Mouse (Mus musculus): ENCODE data around the gene Ntm. TPM values are rescaled to one million over a fixed set of nuclear protein-coding genes. Genes with fewer than 3 reads are reported as not detected.

Gene Ntm
- polyA plus RNA-seq, 1 experiment from 2014 or later, result 20.7 TPM

DNA sequence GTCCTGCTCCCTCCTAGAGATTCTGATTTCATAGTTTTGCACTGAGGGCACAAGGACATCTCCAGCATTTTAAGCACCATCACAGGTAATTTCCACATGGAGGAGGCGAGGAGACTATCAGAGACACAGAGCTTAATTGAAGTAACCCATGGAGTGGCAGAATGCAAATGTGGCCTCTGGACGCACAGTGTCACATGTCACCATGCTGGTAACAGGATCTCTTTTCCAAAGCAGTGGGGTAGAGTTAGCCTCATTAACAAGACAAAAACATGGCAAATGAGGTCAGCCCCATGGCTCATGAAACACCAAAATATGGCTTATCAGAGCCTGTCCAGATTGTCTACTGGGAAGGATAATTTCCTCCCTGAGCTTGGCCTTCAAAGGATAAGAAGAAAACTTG lies 268.8 kb downstream of the Ntm start:
- H3K36me3 ChIP-seq, result no peaks in the 10 kb centered on the region
- H3K27ac ChIP-seq, result no peak overlapping the region
- no peaks in the 10 kb centered on the region for H3K27me3 ChIP-seq (ENCODE audit: insufficient read depth, poor library complexity, severe bottlenecking)
- no peak overlapping the region for H3K4me3 ChIP-seq
- H3K4me1 ChIP-seq, result 0 out of 2 replicates have a peak, but pooled peaks cover 4% of the 10 kb centered on the region
- no peaks in the 10 kb centered on the region for H3K9me3 ChIP-seq
- 53% methylated on average over 2 of the region's 2 CpGs for WGBS
- no peak for DNase-seq (ENCODE audit: low spot score)

GRCm38 (mm10) chr9:29691186-29691855 lies 271.6 kb downstream of the Ntm start:
- Histone ChIP-seq H3K36me3 (no peaks in the 10 kb centered on the region), H3K4me1 (peaks cover 9% of the 10 kb centered on the region; the same call in 1 of the 2 replicates), H3K27me3 (ENCODE audit: insufficient read depth, poor library complexity, severe bottlenecking) (no peaks in the 10 kb centered on the region), H3K27ac (no peak overlapping the region), H3K4me3 (no peak overlapping the region), H3K9me3 (no peaks in the 10 kb centered on the region)
- no peak for DNase-seq (ENCODE audit: low spot score)
- WGBS, result 85% methylated on average over 5 of the region's 5 CpGs

DNA sequence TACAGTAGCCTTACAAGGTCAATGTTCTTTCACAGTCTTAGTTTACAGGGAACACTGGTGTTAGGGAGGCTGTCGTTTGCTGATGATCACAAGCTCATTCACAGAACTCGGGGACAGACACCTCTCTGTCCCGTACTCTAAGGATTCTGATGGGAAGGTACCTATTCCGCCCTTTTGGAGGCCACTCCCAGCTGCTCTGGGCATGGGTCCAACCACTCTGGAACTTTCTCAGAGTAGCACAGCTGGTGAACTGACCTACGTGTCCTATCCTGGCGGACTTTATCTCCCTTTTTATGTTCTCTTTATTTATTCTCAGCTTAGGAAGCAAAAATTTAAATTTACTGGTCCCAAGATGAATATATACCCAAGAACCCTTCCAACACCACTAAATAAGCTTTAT lies 280.7 kb downstream of the Ntm start:
- H3K27ac ChIP-seq, result no peak overlapping the region
- WGBS, result 84% methylated on average over 6 of the region's 6 CpGs
- DNase-seq (ENCODE audit: low spot score), result no peak
- H3K9me3 ChIP-seq, result no peaks in the 10 kb centered on the region
- H3K36me3 ChIP-seq, result no peaks in the 10 kb centered on the region
- H3K4me3 ChIP-seq, result no peak overlapping the region
- H3K27me3 ChIP-seq (ENCODE audit: insufficient read depth, poor library complexity, severe bottlenecking), result no peaks in the 10 kb centered on the region
- peaks cover 5% of the 10 kb centered on the region for H3K4me1 ChIP-seq

- H3K4me1 ChIP-seq, result no peaks in the 10 kb centered on the region; the same call in 1 of the 2 replicates
- no peak overlapping the region for H3K27ac ChIP-seq
- 10% methylated on average over 5 of the region's 5 CpGs for WGBS
- H3K27me3 ChIP-seq (ENCODE audit: insufficient read depth, poor library complexity, severe bottlenecking), result no peaks in the 10 kb centered on the region
- no peak overlapping the region for H3K4me3 ChIP-seq
- H3K36me3 ChIP-seq, result no peaks in the 10 kb centered on the region
- no peaks in the 10 kb centered on the region for H3K9me3 ChIP-seq
- no peak for DNase-seq (ENCODE audit: low spot score)
Measured at GRCm38 (mm10) chr9:29680677-29681076, 282.3 kb downstream of the Ntm start.

- WGBS, result 59% methylated on average over 8 of the region's 8 CpGs
- Histone ChIP-seq H3K4me1 (0 out of 2 replicates have a peak, but pooled peaks cover 2% of the 10 kb centered on the region), H3K4me3 (no peak overlapping the region), H3K27me3 (ENCODE audit: insufficient read depth, poor library complexity, severe bottlenecking) (0 out of 2 replicates have a peak, but pooled peaks cover 3% of the 10 kb centered on the region), H3K9me3 (no peaks in the 10 kb centered on the region), H3K27ac (no peak overlapping the region), H3K36me3 (no peaks in the 10 kb centered on the region)
- DNase-seq (ENCODE audit: low spot score), result no peak
Measured at GRCm38 (mm10) chr9:29673911-29674310, 289.0 kb downstream of the Ntm start.

DNA sequence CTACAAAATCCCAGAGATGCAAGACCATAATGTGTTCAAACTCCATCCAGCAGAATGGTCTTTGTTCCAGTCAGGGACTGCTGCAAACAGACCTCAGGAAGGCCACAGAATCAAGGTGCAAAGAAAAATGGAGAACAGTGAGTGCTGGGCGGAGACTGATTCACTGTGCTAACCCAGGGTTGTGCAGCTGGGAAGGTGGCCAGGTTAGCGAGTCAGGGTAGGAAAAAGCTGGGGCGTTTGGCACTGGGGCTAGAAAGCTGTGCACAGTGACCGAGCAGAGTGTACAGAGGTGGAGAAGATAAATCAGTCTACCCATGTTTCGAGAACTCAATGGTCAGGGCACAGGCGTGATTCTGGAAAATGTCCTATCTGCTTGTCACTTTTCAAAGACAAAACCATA lies 291.1 kb downstream of the Ntm start:
- no peak overlapping the region for H3K4me3 ChIP-seq
- no peaks in the 10 kb centered on the region for H3K9me3 ChIP-seq
- no peak overlapping the region for H3K27ac ChIP-seq
- DNase-seq (ENCODE audit: low spot score), result no peak
- H3K27me3 ChIP-seq (ENCODE audit: insufficient read depth, poor library complexity, severe bottlenecking), result 0 out of 2 replicates have a peak, but pooled peaks cover 3% of the 10 kb centered on the region
- H3K36me3 ChIP-seq, result no peaks in the 10 kb centered on the region
- 0 out of 2 replicates have a peak, but pooled peaks cover 2% of the 10 kb centered on the region for H3K4me1 ChIP-seq
- WGBS, result 75% methylated on average over 6 of the region's 6 CpGs

DNA sequence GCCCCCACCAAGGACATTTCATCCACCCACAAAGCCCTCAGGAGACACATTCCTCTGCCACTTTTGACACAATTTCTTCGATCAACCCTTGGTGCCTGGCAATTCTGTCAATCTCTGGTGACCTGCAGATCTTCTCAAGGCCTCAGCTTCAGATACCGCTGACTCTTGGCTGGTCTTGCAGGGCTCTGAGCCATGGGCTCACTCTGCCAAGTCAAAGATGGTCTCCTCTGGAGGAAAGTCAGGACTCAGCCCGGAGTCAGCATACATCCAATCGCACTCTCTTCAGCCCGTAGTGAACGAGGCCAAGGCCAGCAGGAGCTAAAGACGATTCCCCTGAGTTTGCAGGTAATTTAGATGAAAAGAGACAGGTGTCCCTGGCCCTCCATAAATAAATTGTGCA lies 299.7 kb downstream of the Ntm start:
- no peak for DNase-seq (ENCODE audit: low spot score)
- Histone ChIP-seq H3K27ac (no peak overlapping the region), H3K4me3 (no peak overlapping the region), H3K27me3 (ENCODE audit: insufficient read depth, poor library complexity, severe bottlenecking) (no peaks in the 10 kb centered on the region; the same call in 1 of the 2 replicates), H3K36me3 (no peaks in the 10 kb centered on the region), H3K9me3 (no peaks in the 10 kb centered on the region), H3K4me1 (no peaks in the 10 kb centered on the region)
- WGBS, result 78% methylated on average over 7 of the region's 7 CpGs

DNA sequence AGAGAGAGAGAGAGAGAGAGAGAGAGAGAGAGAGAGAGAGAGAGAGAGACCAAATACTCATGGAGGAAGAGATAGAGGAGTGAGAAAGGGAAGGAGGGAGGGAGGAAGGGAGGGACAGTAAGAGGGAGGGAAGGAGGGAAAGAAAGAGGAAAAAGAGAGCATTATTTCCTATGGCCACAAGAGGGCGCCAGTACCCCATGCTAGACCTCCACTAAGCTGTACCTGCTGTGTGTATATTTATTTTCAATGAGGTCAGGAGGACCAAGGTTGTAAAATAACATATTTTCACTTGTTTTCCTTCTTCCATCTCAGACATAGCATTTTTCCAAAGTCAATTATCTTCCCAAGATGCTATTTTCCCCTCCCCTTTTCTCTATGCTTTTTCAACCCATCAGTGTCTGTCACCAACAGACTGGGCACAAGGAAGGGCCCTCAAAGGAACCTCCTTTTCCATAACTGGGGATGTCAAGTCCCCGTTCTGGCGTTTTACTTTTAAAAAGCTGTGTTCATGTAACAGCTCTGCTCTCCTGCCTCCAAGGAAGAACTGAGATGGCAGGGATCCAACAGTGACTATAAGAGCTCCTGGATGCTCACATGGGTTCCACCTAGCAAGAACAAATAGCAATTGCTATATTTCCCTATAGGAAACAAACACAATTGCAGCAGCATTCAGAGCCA lies 301.3 kb downstream of the Ntm start:
- H3K27ac ChIP-seq, result no peak overlapping the region
- no peak for DNase-seq (ENCODE audit: low spot score)
- H3K4me1 ChIP-seq, result peaks cover 5% of the 10 kb centered on the region; the same call in 1 of the 2 replicates
- no peak overlapping the region for H3K4me3 ChIP-seq
- H3K9me3 ChIP-seq, result no peaks in the 10 kb centered on the region
- no peaks in the 10 kb centered on the region; the same call in 1 of the 2 replicates for H3K27me3 ChIP-seq (ENCODE audit: insufficient read depth, poor library complexity, severe bottlenecking)
- H3K36me3 ChIP-seq, result no peaks in the 10 kb centered on the region
- 9% methylated on average over 3 of the region's 3 CpGs for WGBS

- Histone ChIP-seq H3K27me3 (ENCODE audit: insufficient read depth, poor library complexity, severe bottlenecking) (no peaks in the 10 kb centered on the region; the same call in 1 of the 2 replicates), H3K36me3 (no peaks in the 10 kb centered on the region), H3K4me1 (peaks cover 5% of the 10 kb centered on the region; the same call in 1 of the 2 replicates), H3K27ac (no peak overlapping the region), H3K4me3 (no peak overlapping the region), H3K9me3 (no peaks in the 10 kb centered on the region)
- DNase-seq (ENCODE audit: low spot score), result no peak
- WGBS, result 43% methylated on average over 3 of the region's 3 CpGs
Measured at GRCm38 (mm10) chr9:29660059-29660613, 302.8 kb downstream of the Ntm start.

DNA sequence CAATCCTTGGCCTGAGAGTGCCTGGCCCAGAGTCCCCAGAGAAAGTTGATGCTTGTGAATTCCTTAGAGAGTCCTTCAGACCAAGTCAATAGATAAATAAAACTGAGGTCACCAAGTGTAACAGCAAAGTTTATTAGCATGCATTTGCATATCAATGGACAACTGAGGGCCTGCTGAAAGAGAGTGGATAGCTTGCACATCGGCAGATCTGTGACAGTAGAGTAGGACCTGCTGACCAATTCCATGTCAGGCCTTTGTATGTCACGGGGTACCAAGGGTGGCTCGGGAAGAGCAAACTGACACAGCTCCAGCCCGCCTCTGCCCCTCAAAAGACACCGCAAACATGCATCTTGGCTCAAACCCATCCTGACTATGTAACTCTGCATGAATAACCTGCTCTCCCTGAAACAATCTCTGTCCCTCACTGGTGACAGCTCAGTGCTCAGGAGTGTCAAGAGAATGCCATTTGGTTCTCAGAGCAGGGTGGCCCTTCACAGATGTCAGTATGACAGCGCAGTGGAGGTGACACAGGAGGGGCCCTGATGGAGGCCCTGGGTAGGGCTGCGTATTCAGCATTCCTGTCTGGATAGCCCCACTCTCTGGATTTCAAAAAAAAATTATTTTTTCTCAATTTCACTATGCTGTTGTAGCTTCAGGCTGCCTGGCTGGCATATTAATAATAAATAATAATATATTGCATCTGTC lies 305.0 kb downstream of the Ntm start:
- no peak for DNase-seq (ENCODE audit: low spot score)
- H3K27me3 ChIP-seq (ENCODE audit: insufficient read depth, poor library complexity, severe bottlenecking), result peaks cover 4% of the 10 kb centered on the region; the same call in 1 of the 2 replicates
- H3K36me3 ChIP-seq, result no peaks in the 10 kb centered on the region
- WGBS, result 59% methylated on average over 7 of the region's 7 CpGs
- H3K9me3 ChIP-seq, result no peaks in the 10 kb centered on the region
- no peak overlapping the region for H3K27ac ChIP-seq
- H3K4me1 ChIP-seq, result peaks cover 8% of the 10 kb centered on the region; the same call in 1 of the 2 replicates
- H3K4me3 ChIP-seq, result no peak overlapping the region

DNA sequence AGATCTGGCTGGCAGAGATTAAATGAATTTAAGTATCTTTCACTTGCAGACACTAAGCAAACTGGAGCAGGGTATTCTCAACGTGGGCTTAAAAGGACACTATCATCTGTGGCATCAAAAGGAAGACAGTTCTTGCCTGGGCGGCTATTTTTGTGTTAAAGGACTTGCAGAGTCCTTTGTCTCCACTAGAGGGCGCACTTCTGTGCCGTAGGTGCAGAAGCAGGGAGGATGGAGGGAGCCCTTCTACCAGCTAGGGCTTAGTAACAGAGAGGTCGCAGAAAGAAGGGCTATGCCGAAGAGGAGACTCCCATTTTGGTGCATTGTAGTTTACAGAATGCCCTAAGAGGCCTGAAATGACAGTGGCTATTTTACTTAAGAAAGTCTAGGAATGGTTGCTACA lies 308.1 kb downstream of the Ntm start:
- Histone ChIP-seq H3K9me3 (no peaks in the 10 kb centered on the region), H3K27me3 (ENCODE audit: insufficient read depth, poor library complexity, severe bottlenecking) (0 out of 2 replicates have a peak, but pooled peaks cover 9% of the 10 kb centered on the region), H3K27ac (no peak overlapping the region), H3K4me3 (no peak overlapping the region), H3K36me3 (no peaks in the 10 kb centered on the region), H3K4me1 (peaks cover 8% of the 10 kb centered on the region; the same call in 1 of the 2 replicates)
- DNase-seq (ENCODE audit: low spot score), result no peak
- 11% methylated on average over 6 of the region's 6 CpGs for WGBS

DNA sequence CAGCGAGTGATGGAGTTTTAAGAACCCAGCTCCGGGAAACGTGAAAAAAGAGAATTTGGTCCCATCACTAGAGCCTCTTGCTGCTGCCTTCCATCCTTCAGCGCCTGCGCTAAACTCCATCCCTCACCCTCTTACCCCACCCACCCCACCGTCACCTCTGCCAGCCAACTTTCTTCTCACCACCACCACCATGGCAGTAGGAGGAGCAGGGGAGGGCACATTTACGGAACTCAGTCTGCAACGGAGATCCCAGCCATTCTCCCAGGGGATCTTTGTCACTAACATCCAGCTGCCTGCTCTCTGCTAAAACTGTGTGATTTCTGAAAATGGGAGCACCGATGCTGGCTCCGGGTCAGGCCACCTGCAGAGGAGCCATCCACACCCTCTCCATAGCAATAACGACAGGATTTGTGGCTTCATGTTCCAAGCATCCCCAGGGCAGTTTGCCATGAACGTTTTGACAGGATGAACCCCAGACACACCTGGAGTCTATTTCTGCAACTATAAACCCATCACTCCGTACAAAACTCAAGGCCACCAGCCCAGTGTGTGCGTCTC lies 309.2 kb downstream of the Ntm start:
- peak; percentile 59 for DNase-seq (ENCODE audit: low spot score)

More for the DNA sequence above, 309.2 kb downstream of the Ntm start:
- H3K36me3 ChIP-seq, result no peaks in the 10 kb centered on the region
- no peaks in the 10 kb centered on the region for H3K9me3 ChIP-seq
- no peak overlapping the region for H3K27ac ChIP-seq
- H3K4me1 ChIP-seq, result peaks cover 8% of the 10 kb centered on the region; the same call in 1 of the 2 replicates
- no peak overlapping the region for H3K4me3 ChIP-seq
- H3K27me3 ChIP-seq (ENCODE audit: insufficient read depth, poor library complexity, severe bottlenecking), result 0 out of 2 replicates have a peak, but pooled peaks cover 9% of the 10 kb centered on the region
- WGBS, result 67% methylated on average over 14 of the region's 14 CpGs

Measured in heart, embryonic 10.5 days (tissue).